Mouse (Mus musculus): ENCODE data around the gene Slc38a6. TPM values are rescaled to one million over a fixed set of nuclear protein-coding genes. Genes with fewer than 3 reads are reported as not detected.

The Slc38a6 gene
- polyA plus RNA-seq (2015; fragmentation: Nextera tagmentation; extraction: Ambion mirVana), result 5.1 and 8.3 TPM in 2 replicates

GRCm38 (mm10) chr12:73286287-73287092, at the start of gene Slc38a6, which contains the start of gene Trmt5:
TSS of gene Slc38a6 (plus strand) at chr12:73286779.
TSS of gene Trmt5 (minus strand) at chr12:73286710.
- Histone ChIP-seq H3K4me2 (ENCODE audit: low read depth, low read length) (peak within 1 kb of the TSS; percentile 75), H3K4me1 (ENCODE audit: control insufficient read depth, insufficient read depth, low read length) (peaks cover 13% of the 10 kb centered on the region), H3K36me3 (ENCODE audit: control insufficient read depth, insufficient read depth, low read length) (no peaks in the 10 kb centered on the region), H3K9ac (ENCODE audit: low read length) (peak within 1 kb of the TSS; percentile 88), H3K27ac (ENCODE audit: low read length) (peak within 1 kb of the TSS; percentile 50), H3K9me3 (replicated peaks; ENCODE audit: control insufficient read depth, low read length) (no peaks in the 10 kb centered on the region), H3K27me3 (ENCODE audit: control insufficient read depth, insufficient read depth, low read length) (no peaks in the 10 kb centered on the region), H3K4me3 (replicated peaks; ENCODE audit: low read length) (peak within 1 kb of the TSS; percentile 79)
- under 1% methylated on average over 53 of the region's 53 CpGs for WGBS
- ATAC-seq (ENCODE audit: insufficient read depth, low FRiP score), result peak; percentile 96

- no peak overlapping the region for H3K4me3 ChIP-seq (replicated peaks; ENCODE audit: low read length)
- H3K9me3 ChIP-seq (replicated peaks; ENCODE audit: control insufficient read depth, low read length), result no peaks in the 10 kb centered on the region
- no peaks in the 10 kb centered on the region for H3K27me3 ChIP-seq (ENCODE audit: control insufficient read depth, insufficient read depth, low read length)
- H3K4me1 ChIP-seq (ENCODE audit: control insufficient read depth, insufficient read depth, low read length), result no peaks in the 10 kb centered on the region
- no peak overlapping the region for H3K27ac ChIP-seq (ENCODE audit: low read length)
- WGBS, result 61% methylated on average over 10 of the region's 10 CpGs
- no peak overlapping the region for H3K9ac ChIP-seq (ENCODE audit: low read length)
- H3K4me2 ChIP-seq (ENCODE audit: low read depth, low read length), result no peak overlapping the region
- no peaks in the 10 kb centered on the region for H3K36me3 ChIP-seq (ENCODE audit: control insufficient read depth, insufficient read depth, low read length)
- no peak for ATAC-seq (ENCODE audit: insufficient read depth, low FRiP score)
These were observed 44.6 kb upstream of the Slc38a6 start for GRCm38 (mm10) chr12:73241960-73242359.

- no peaks in the 10 kb centered on the region for H3K4me1 ChIP-seq (ENCODE audit: control insufficient read depth, insufficient read depth, low read length)
- no peak for ATAC-seq (ENCODE audit: insufficient read depth, low FRiP score)
- no peak overlapping the region for H3K4me2 ChIP-seq (ENCODE audit: low read depth, low read length)
- H3K27me3 ChIP-seq (ENCODE audit: control insufficient read depth, insufficient read depth, low read length), result no peaks in the 10 kb centered on the region
- no peaks in the 10 kb centered on the region for H3K36me3 ChIP-seq (ENCODE audit: control insufficient read depth, insufficient read depth, low read length)
- no peak overlapping the region for H3K9ac ChIP-seq (ENCODE audit: low read length)
- no peak overlapping the region for H3K4me3 ChIP-seq (replicated peaks; ENCODE audit: low read length)
- 55% methylated on average over 5 of the region's 5 CpGs for WGBS
- H3K9me3 ChIP-seq (replicated peaks; ENCODE audit: control insufficient read depth, low read length), result no peaks in the 10 kb centered on the region
- no peak overlapping the region for H3K27ac ChIP-seq (ENCODE audit: low read length)
These were observed 40.9 kb upstream of the Slc38a6 start for GRCm38 (mm10) chr12:73245687-73246086.

GRCm38 (mm10) chr12:73255006-73255405, 31.6 kb upstream of the Slc38a6 start:
- no peaks in the 10 kb centered on the region for H3K36me3 ChIP-seq (ENCODE audit: control insufficient read depth, insufficient read depth, low read length)
- H3K27ac ChIP-seq (ENCODE audit: low read length), result no peak overlapping the region
- no peaks in the 10 kb centered on the region for H3K9me3 ChIP-seq (replicated peaks; ENCODE audit: control insufficient read depth, low read length)
- H3K9ac ChIP-seq (ENCODE audit: low read length), result no peak overlapping the region
- H3K4me3 ChIP-seq (replicated peaks; ENCODE audit: low read length), result no peak overlapping the region
- no peaks in the 10 kb centered on the region for H3K27me3 ChIP-seq (ENCODE audit: control insufficient read depth, insufficient read depth, low read length)
- ATAC-seq (ENCODE audit: insufficient read depth, low FRiP score), result no peak
- no peak overlapping the region for H3K4me2 ChIP-seq (ENCODE audit: low read depth, low read length)
- 52% methylated on average over 2 of the region's 2 CpGs for WGBS
- no peaks in the 10 kb centered on the region for H3K4me1 ChIP-seq (ENCODE audit: control insufficient read depth, insufficient read depth, low read length)

- no peak for ATAC-seq (ENCODE audit: insufficient read depth, low FRiP score)
- H3K9ac ChIP-seq (ENCODE audit: low read length), result no peak overlapping the region
- H3K4me3 ChIP-seq (replicated peaks; ENCODE audit: low read length), result no peak overlapping the region
- no peaks in the 10 kb centered on the region for H3K9me3 ChIP-seq (replicated peaks; ENCODE audit: control insufficient read depth, low read length)
- no peaks in the 10 kb centered on the region for H3K36me3 ChIP-seq (ENCODE audit: control insufficient read depth, insufficient read depth, low read length)
- 92% methylated on average over 6 of the region's 6 CpGs for WGBS
- H3K4me2 ChIP-seq (ENCODE audit: low read depth, low read length), result no peak overlapping the region
- no peaks in the 10 kb centered on the region for H3K4me1 ChIP-seq (ENCODE audit: control insufficient read depth, insufficient read depth, low read length)
- H3K27me3 ChIP-seq (ENCODE audit: control insufficient read depth, insufficient read depth, low read length), result no peaks in the 10 kb centered on the region
- H3K27ac ChIP-seq (ENCODE audit: low read length), result no peak overlapping the region
These were observed 27.3 kb upstream of the Slc38a6 start for GRCm38 (mm10) chr12:73259269-73259668.

GRCm38 (mm10) chr12:73260339-73260738, 26.2 kb upstream of the Slc38a6 start:
- Histone ChIP-seq H3K9ac (ENCODE audit: low read length) (no peak overlapping the region), H3K4me3 (replicated peaks; ENCODE audit: low read length) (no peak overlapping the region)
- WGBS, result 97% methylated on average over 1 of the region's 1 CpGs

GRCm38 (mm10) chr12:73265381-73265978, 21.1 kb upstream of the Slc38a6 start:
- no peak overlapping the region for H3K9ac ChIP-seq (ENCODE audit: low read length)
- no peak overlapping the region for H3K27ac ChIP-seq (ENCODE audit: low read length)
- no peaks in the 10 kb centered on the region for H3K4me1 ChIP-seq (ENCODE audit: control insufficient read depth, insufficient read depth, low read length)
- no peaks in the 10 kb centered on the region for H3K36me3 ChIP-seq (ENCODE audit: control insufficient read depth, insufficient read depth, low read length)
- 67% methylated on average over 3 of the region's 3 CpGs for WGBS
- no peaks in the 10 kb centered on the region for H3K9me3 ChIP-seq (replicated peaks; ENCODE audit: control insufficient read depth, low read length)
- H3K27me3 ChIP-seq (ENCODE audit: control insufficient read depth, insufficient read depth, low read length), result no peaks in the 10 kb centered on the region
- no peak overlapping the region for H3K4me3 ChIP-seq (replicated peaks; ENCODE audit: low read length)
- no peak overlapping the region for H3K4me2 ChIP-seq (ENCODE audit: low read depth, low read length)
- ATAC-seq (ENCODE audit: insufficient read depth, low FRiP score), result no peak

More at GRCm38 (mm10) chr12:73260339-73260738, 26.2 kb upstream of the Slc38a6 start:
- H3K36me3 ChIP-seq (ENCODE audit: control insufficient read depth, insufficient read depth, low read length), result no peaks in the 10 kb centered on the region
- H3K4me1 ChIP-seq (ENCODE audit: control insufficient read depth, insufficient read depth, low read length), result no peaks in the 10 kb centered on the region
- no peak overlapping the region for H3K27ac ChIP-seq (ENCODE audit: low read length)
- H3K4me2 ChIP-seq (ENCODE audit: low read depth, low read length), result no peak overlapping the region
- ATAC-seq (ENCODE audit: insufficient read depth, low FRiP score), result no peak
- no peaks in the 10 kb centered on the region for H3K27me3 ChIP-seq (ENCODE audit: control insufficient read depth, insufficient read depth, low read length)
- H3K9me3 ChIP-seq (replicated peaks; ENCODE audit: control insufficient read depth, low read length), result no peaks in the 10 kb centered on the region

- Histone ChIP-seq H3K4me3 (replicated peaks; ENCODE audit: low read length) (no peak overlapping the region), H3K9me3 (replicated peaks; ENCODE audit: control insufficient read depth, low read length) (no peaks in the 10 kb centered on the region), H3K4me1 (ENCODE audit: control insufficient read depth, insufficient read depth, low read length) (no peaks in the 10 kb centered on the region), H3K9ac (ENCODE audit: low read length) (no peak overlapping the region), H3K36me3 (ENCODE audit: control insufficient read depth, insufficient read depth, low read length) (no peaks in the 10 kb centered on the region), H3K4me2 (ENCODE audit: low read depth, low read length) (no peak overlapping the region), H3K27me3 (ENCODE audit: control insufficient read depth, insufficient read depth, low read length) (no peaks in the 10 kb centered on the region), H3K27ac (ENCODE audit: low read length) (no peak overlapping the region)
- ATAC-seq (ENCODE audit: insufficient read depth, low FRiP score), result no peak
- 70% methylated on average over 1 of the region's 1 CpGs for WGBS
These were observed 20.0 kb upstream of the Slc38a6 start for GRCm38 (mm10) chr12:73266597-73266996.

- Histone ChIP-seq H3K27ac (ENCODE audit: low read length) (no peak overlapping the region), H3K4me1 (ENCODE audit: control insufficient read depth, insufficient read depth, low read length) (no peaks in the 10 kb centered on the region), H3K27me3 (ENCODE audit: control insufficient read depth, insufficient read depth, low read length) (no peaks in the 10 kb centered on the region), H3K9me3 (replicated peaks; ENCODE audit: control insufficient read depth, low read length) (no peaks in the 10 kb centered on the region), H3K9ac (ENCODE audit: low read length) (no peak overlapping the region), H3K4me2 (ENCODE audit: low read depth, low read length) (no peak overlapping the region), H3K4me3 (replicated peaks; ENCODE audit: low read length) (no peak overlapping the region), H3K36me3 (ENCODE audit: control insufficient read depth, insufficient read depth, low read length) (no peaks in the 10 kb centered on the region)
- no peak for ATAC-seq (ENCODE audit: insufficient read depth, low FRiP score)
- 87% methylated on average over 1 of the region's 1 CpGs for WGBS
These were observed 18.1 kb upstream of the Slc38a6 start for GRCm38 (mm10) chr12:73268497-73268896.

Data from stomach, embryonic 16.5 days (tissue).